Mouse (Mus musculus) embryo, embryonic 10 days (tissue): ENCODE measurements at regions not wholly inside any gene's neighbourhood (a gene's known extent, or its start where the extent isn't known, plus 50 kb on each side); places are given as distances from the start of the nearest gene placed in this dataset.
A peak's percentile ranks its signal among the peaks of the same experiment; 100 is the strongest.

Source experiments
- DNase-seq: peaks from one replicate; pipeline ENCODE4 v3.0.0-alpha.2; 2015; ENCODE audit warnings: low spot score

DNA sequence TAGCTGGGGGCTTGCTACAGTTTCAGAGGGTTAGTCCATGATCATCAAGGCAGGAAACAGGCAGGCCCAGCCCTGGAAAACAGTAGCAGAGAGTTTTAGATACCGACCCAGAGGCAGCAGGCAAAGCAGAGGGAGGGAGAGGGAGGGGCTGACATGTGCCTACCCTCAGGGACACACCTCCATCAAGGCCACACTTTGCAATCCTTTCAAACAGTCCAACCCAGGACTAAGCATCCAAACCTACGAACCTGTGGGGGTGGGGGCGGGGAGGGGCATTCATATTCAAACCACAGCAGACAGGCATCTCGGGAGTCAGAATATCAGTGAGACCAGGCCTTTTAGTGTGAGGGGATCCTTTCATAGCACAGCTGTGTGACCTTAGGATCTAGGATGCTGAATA, 103.2 kb downstream of the Fam168b start:
- no peak for DNase-seq

DNA sequence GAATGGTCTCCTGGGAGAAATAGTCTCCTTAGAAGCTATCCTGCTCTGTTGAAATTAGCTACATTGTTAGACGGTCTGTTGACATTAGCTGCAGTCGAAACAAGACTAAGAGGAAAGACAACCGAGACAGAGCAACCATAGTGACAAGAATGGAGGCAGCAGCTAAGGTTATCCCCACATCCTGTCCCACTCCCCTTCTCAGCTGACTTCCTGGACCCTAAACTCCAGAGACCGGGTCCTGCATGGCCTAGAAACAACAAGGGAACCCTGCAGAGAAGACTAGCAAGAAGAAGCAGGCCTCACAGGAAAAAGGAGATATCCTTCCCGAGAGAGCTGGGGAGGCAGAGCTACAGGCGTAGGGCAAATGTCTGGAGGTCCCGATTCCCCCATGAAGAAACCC, 102.0 kb downstream of the Fam168b start:
- DNase-seq = no peak

DNA sequence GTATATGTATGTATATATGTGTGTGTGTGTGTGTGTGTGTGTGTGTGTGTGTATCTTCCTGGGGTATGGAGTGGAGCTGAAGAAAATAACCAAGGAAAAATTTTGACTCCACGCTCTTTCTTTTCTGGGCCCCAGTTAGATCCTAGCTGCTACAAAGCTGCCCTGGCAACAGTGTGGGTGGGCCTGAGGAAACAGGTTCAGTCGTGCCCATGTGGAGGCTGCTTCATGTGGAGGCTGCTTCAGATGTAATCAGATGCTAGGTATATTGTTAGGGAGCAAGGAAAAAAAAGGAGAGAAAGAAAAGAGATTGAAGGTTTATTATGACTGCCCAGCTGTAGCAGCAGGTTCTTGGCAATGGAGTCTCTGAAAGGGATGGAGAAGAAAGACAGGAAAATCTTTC, 100.6 kb downstream of the Fam168b start:
- no peak for DNase-seq

DNA sequence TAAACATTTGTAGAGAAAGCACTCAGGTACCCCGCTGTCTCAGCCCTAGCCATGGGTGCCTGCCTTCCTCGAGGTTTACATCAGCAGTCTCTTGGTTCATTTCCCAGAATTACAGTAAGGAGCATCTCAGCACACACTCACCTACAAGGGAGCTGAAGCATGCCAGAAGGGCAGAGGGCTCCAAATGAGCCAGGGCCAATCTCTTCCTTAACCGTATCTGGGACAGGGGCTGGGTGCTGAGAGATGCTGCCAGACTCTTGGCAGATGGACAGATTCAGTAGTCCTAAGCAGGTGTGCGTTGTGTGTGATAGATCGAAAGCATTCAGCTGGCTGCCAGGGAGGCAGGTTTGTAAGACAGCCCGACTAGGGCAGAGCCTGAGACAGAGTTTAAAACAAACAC, 97.0 kb downstream of the Fam168b start:
- DNase-seq = no peak

DNA sequence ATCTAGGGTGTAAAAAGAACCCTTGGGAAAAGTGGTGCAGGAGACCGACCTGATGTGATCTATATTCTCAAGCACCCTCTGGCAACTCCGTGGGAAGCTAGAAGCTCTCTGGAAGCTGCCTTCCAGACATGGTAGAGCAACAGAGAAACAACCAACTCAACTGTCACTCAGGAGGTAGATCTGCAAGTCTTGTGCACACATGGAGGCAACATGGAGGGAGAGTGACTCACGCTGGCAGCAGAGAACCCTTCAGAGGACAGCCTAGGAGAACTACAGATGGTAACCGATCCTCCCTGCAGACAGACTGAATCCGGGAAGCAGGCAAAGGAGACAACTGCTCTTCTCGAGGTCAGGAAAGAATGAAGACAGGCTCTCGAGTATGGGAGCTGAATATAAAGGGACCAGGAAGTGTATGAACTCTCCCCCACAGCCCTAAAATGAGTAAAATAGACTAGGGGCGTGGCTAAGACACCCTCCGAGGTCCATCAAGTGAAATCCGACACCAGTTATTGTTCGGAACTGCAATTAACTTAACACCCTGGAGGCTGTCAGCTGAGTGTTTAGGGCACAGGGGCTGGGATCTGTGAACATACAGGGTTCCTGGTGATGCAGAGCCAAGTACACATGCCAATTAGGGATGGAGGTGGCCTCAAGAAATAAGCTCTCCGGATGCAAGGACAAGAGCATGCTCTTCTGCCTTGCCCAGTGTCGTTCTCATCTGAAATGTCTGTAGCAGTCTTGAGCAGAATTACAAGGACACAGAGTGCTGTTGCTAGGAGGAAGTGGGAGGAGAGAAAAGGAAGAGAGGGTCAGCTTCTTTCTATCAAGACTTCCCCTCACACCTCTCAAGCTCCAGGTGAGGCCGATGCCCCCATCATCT, 93.5 kb downstream of the Fam168b start:
- DNase-seq = peak; percentile 60

DNA sequence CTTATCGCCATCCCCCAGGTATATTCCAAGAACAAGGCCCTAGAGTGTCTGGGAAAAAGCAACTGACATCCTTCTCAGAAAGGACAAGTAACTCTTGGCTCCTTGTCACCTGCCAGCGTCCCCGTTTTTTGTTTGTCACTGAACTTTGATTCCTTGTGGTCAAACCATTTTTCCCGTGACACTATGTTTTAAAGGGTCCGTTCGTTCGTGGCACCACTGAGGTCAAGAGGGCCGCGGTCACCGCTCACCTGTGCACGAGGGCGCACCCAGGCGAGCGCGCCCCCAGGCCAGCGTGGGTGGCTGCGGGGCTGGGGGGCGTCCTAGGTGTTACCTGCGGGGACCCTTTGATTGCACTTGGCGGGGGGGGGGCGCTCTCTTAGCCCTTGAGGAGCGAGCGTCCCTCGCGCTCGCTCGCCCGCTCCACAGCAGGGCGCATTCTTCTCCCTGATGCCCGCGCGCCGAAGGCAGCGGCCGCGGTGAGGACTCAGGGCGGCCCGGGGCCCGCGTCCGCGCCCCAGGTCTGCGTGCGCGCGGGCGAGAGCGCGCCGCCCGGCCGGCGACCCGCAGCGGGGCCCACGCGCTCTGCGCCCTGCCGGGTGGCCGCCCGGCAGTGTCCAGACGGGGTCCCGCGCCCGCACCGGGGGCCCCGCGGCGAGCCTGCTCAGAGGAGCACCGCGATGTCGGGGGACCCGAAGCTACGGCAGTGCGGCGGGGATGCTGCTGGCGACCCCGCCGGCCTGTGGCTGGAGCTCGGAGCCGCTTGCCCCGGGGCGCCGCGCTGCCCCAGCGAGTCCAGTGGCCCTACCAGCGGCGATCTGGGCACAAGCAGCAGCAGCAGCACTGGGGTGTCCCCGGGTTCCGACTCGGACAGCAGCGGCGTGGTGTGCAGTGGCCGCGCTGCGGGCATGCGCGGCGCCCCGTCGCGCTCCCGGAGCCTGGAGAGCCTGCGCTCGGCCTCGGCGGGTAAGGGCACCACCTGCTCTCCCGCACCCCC, 92.5 kb downstream of the Fam168b start:
- DNase-seq = peak; percentile 15

DNA sequence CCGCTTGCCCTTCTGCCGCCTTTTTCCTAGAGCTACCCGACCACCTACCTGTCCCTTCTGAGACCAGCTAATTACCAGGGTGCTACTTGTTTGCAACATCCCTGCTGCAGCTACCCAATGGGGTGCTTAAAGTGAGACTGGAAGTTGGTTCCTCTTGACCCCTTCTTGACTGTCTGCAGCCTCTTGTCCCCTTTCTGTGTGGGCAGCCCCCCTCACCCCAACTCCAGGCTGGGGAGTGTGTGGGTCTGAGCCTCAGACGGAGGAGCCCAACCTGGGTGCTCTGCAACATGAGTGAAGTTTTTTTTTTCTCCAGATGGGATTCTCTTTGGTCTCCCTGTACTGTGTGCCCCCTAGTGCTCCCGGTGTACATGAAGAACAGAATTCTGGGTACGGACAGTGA, 91.7 kb downstream of the Fam168b start:
- DNase-seq = no peak

DNA sequence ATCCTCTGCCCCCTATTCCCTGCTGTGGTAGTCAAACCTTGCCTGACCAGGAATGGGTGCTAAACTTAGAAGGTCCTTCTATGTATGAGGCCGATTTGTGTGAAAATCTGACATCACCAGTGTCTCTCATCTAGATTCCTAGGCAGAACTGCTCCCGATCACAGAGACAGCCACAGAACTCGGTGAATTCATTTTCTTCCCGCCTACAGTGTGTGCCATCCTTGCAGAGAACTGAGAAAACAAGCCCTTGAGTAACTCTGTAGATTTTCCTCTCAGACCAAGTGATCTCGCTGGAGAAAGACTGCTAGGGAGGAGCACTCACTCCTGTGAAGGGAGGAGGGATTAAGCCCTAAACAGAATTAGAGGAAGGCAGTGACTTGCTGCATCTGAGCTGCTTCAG, 89.3 kb downstream of the Fam168b start:
- DNase-seq = no peak

DNA sequence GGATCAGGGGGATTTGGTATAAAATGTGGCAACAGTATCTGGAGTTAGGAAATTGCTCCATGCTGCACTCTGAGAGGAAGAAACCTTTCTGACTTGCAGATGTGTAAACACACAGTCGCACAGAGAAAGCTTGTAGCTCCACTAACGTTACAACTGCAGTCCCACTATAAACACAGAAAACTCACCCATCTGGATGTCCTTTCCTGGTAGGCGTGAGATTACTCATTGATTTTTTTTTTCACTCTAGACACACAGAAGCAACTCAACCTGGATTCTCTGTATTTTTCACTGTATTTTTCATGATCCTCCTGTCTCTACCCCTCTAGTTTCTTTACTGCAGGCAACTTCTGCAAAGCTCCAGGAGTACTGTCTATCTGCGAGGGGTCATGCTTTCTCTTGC, 82.3 kb downstream of the Fam168b start:
- no peak for DNase-seq

DNA sequence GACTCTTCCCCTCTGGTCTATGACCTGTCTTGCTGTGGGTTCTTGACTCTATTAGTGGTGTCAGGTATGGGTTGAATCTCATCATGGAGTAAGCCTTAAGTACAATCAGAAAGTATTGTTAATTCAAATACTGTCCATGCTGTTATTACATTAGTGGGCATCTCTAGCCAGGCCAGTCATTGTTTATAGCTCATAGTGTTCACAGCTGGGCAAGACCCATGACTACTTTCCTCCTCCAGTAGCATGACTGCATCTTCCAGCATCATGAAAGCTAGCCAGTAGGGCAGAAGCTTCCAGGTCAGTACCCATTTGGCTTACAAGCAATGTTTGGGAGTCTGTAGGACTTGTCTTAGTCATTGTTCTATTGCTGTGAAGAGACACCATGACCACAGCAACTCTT, 81.4 kb downstream of the Fam168b start:
- DNase-seq = no peak

DNA sequence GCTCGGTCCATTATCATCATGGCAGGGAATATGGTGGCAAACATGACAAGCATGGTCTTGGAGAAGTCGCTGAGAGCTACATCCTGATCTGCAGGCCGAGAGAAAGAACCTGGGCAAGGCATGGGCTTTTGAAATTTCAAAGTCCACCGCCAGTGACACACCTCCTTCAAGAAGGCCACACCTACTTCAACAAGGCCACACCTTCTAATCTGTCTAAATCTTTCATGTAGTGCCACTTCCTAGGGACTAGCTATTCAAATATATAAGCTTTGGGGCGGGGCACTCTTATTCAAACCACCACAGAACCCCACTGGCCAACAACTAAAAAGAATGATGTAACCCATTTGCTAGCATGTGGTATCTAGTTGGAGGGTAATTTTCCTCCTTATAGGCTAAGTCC, 81.0 kb downstream of the Fam168b start:
- no peak for DNase-seq
